Mouse (Mus musculus) gastrocnemius, adult 8-10 months (tissue): ENCODE data around the gene Gm5127. TPM values are rescaled to one million over a fixed set of nuclear protein-coding genes. Genes with fewer than 3 reads are reported as not detected.

Experiments
- microRNA-seq: library from miRNA; unstranded; fragments of <30 nt; microRNA quantifications from one replicate; pipeline ENCODE4 v1.2.0, GENCODE M21; 2022
- total RNA-seq, 4 experiments: library from RNA; stranded (reverse); gene quantifications; 2 replicates each; pipeline ENCODE4 v1.2.4; 2022

Gene Gm5127
- total RNA-seq, 4 experiments from 2014 or later, result not detected

Small RNA genes within 50 kb of the gene (microRNA-seq; reads per million reads assigned to microRNA genes)
- gene Gm22102, result not detected

Other genes starting within 250 kb of the Gm5127 start
- gene Fndc3c1, start 97.8 kb upstream of the Gm5127 start, total RNA-seq, result under 1 TPM; 0.24 to 0.62 (median 0.51) TPM
- gene Cysltr1, start 20.5 kb downstream of the Gm5127 start, total RNA-seq, result under 1 TPM; 0.05 to 0.78 (median 0.54) TPM